Mouse (Mus musculus) CD4-positive, CD25-positive, alpha-beta regulatory T cell, adult 4 months (primary cell): Measurements from ENCODE around the gene Crocc2. TPM values are rescaled to one million over a fixed set of nuclear protein-coding genes. Genes with fewer than 3 reads are reported as not detected.
"Not testable (repeated sequence)": the region's sequence is repeated elsewhere in the genome, so short reads cannot be mapped to it uniquely, and the experiment has no call there.

Source experiments
- ATAC-seq: one replicate; pipeline ENCODE4 v1.8.0; 2017
- polyA plus RNA-seq, 2 experiments: library from polyadenylated mRNA; unstranded; fragments of 100-300 nt; shearing (Covaris generic); gene quantifications; one replicate each; pipeline ENCODE4 v1.2.1; 2017

The Crocc2 gene
- polyA plus RNA-seq, 2 experiments from 2014 or later, result not detected

DNA sequence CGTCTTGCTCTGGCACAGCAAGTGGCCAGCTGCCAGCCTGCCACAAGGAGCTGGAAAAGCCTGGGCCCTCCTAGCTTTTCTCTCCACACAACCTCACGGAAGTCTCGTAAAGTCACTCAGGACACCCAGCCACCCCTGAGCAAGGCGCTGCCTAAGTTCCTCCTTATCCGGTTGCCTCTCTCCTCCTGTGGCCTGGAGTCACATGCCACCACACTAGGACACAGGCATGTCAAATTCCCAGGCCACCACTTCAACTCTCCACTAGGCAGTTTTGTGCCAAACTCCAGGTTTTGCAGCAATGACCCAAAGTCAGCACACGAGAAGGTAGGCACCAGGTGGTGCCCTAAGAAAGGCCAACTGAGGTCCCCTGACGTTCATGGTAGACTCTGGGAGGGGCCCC, 5.9 kb upstream of the Crocc2 start:
- ATAC-seq, result no peak

DNA sequence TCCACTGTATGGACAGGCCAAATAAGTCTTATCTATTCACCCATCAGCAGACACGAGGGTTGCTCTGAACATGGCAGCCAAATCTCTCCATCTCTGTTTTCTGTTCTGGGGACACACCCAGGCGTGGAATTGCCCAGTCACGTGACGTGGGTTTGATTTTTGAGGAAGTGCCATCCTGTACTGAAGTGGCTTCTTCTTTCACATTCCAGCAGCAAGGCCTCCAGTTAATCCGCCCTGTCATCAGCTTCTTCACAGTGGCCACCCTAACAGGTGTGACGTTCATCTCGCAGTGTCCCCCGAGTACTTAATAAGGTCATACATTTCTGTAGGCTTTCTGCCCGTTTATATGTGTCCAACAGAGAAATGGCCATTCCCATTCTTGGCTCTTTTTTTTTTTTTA, 3.1 kb upstream of the Crocc2 start:
- no peak for ATAC-seq

DNA sequence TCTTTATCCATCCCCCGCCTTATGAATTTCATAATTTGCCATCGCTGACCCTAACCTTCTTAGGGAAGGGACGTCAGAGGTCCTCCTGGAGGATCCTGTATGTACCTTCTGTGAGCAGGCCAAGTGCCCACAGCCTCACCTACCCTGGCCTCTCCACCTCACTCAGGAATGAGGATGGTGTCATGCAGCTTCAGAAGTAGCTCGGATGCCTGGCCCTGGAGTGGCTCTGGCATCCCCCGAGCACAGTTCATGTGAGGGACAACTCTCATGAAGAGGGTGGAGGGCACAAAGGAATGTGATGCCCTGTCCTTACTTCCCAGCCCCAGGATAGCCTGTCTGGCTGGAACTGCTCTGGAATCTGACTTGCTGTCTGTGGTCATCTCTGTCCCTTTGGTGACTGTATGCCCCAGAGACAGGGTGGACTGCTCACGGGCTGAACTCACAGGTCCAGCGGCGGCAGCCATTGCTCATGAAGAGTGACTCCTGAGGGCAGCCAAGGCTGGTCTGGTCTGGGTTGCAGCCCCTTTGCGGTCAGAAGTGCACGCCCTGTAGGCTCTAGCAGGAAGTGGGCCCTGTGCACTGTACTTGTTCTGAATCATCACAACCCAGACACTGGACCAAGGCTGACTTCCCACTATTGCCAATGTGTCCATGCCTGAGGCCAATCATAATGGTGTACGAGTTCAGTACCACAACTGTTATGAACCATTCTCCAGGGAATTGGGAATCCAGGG, 2.0 kb upstream of the Crocc2 start:
- ATAC-seq, result no peak

DNA sequence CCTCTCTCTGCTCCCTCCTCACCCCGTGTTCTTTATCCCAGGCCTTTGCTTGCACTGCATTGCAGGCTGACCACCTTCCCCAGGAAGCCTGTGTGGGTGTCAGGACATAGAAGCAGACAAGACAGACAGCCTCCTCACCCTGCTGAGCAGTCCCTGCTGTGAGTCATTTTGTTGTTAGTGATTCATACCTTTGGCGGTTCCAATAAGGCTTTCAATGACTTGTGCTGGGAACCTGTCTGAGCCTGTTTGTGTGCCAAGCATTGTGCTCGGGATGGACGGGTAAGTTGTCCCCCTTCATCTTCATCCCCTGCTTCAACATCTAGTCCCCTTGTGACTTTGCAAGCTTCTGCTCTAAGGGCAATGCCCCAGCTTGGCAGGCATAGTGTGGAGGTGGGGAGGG, 5.1 kb downstream of the Crocc2 start:
- no peak for ATAC-seq

DNA sequence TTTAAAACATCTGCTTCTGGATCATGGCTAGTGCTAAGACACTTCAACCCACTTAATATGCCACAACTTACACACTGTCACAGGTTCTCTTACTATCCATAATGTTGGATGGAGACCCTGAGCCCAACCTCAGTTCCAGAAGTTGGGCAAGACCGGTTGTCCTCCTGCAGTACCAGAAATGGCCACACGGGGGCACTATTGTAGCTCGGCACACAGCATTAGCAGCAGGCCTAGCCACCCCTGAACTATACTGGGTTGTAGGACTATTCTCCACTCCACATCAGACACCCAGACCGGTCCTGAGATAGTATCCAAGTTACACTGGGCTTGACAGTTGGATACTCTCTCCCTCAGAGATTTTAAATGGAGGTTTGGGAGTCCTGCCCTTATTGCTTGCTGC, 5.9 kb downstream of the Crocc2 start:
- peak; percentile 53 for ATAC-seq

DNA sequence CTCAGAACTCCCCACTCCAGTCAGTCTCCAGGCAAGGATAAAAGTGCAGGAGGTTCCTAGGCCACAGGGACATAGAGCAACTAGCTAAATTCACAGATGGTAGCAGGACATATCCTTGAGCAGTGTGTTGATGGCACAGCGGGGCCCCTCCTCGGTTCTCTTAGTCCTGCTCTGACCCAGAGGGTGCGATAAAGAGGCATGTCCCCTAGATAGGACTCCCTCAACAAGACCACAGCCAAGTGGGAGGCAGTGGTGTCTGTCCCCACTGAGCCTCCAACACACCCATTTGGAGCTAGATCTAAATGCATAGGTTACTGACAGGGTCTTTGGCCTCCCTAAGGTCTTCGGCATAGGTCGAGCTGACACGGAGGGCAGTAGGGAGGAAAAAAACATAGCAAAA, 7.3 kb downstream of the Crocc2 start:
- no peak for ATAC-seq

DNA sequence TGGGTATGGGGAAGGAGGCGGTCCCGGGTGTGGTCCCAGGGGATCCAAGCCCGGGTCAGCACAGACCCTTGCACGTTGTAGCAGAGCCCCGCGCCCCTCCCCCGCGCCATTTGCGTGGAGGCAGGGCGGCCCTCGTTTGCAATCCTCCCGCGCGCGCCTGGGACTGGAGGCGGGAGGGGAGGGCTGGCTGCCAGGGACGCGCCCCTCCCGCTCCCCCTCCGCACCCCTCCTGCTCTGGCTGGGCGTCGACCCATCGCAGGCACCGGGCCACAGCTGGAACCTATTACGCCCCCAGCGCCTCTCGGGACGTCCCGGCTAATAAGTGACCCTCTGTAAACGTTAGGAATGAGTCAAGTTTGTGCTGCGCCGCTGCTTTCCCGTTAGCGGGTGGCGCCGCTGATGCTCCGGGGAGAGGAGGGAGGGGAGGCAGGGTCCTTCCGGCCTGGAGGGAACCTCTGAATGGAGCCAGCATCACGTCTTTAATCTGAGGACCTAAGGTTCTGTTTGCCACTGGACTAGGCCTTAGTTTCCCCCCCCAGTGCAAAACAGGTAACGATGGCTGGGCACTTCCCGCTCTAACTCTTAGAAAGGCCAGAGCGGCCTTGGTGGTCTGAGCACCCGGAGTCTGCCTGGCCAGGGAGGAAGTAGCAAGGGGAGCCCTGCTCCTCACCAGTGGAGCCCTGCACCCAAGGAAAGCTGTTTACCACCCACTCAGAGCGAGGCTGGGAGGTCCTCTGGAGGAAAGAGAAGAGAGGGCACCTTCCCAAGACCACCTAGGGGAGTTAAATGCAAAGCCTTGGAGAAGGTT, 8.2 kb downstream of the Crocc2 start:
- no peak for ATAC-seq

DNA sequence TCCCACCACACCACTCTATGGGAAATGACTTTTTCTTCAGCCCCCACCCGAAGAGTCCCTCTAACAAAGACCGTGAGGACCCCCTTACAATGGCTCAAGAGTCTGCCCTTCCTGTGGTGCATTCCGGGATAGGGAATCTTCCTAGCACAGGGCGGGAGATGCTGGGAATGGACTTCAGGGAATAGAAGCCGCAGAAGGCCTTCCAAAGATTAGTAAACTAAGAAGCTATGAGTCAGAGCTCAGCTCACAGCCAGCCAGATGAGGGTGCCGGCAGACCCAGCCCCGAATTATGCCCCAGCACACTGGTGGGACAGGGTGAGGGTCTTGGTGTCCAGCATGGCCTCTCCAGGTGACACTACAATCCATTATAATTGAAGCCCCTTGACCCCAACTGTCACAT, 13.8 kb downstream of the Crocc2 start:
- no peak for ATAC-seq

DNA sequence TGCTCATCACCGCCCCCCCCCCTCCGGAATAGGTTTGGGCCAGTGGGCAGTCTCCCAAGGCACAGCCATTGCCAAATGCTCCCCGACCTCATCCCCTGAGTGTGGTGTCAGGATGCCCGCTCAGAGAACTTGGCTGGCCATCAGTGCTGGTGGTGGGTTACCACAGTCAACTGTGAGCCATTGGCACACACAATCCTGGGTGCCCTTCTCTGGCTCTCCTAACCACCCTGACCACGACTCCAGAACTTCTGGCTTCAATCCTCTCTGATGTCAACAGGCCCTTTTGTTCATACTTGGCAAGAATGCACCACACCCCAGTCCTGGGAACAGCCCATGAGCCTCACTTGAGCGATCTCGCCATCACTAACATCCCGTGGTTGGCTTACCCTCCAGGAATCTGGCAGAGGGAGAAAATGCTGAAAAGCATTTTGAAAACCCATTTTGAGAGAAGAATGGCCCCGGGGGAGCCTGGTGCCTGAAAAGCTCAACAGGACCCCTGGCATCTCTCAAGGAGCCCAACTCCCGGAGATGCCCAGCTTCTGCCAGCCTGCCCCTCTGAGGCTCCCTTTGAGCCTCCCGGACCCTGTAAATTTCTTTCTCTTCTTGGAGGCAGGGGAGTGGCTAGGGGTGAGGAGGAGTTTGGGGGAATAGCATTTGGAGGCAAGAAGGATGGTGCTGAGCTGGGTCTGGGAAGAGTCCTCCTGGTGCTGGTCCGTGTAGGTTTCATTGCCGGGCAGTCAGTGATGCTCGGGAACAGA, 15.7 kb downstream of the Crocc2 start:
- no peak for ATAC-seq

DNA sequence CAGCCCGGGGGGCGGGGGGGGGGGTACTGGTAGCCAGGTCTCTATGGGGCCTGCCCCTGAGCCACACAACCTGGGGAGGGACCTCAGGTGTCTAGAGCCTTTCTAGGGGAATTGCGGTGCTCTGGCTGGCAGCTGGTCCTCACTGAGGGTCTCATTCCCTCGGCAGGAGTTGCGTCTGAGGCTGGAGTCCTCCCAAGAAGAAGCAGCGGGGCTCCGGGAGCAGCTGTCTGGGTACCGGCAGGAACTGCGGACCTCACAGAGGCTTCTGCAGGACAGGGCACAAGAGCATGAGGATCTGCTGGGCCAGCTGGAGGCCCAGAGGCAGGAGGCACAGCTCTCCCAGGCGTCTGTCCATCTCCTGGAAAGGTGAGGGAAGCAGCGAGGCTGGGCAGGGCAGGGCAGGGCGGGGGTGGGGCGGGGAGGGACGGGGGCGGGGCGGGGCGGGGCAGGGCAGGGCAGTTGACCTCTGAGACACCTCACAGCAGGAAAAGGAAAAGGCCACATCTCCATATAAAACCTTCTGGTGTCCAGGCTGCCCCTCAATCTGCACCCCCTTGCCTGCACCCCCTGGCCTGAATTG, 22.3 kb downstream of the Crocc2 start:
- no peak for ATAC-seq

DNA sequence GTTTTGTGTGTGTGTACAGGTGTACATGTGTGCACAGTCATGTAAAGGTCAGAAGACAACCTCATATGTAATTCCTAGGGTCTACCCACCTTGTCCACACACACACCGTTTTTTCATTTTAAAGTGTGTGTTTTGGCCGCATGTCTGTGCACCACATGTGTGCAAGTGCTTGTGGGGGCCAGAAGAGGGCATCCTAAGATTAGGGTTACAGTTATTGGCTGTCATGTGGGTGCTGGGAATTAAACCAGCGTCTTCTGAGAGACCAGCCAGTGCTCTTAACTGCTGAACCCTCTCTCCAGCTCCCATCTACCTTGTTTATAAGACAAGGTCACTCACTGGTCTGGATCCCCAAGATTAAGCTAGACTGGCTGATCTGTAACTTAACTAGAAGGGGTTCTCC, 26.4 kb downstream of the Crocc2 start:
- no peak for ATAC-seq

DNA sequence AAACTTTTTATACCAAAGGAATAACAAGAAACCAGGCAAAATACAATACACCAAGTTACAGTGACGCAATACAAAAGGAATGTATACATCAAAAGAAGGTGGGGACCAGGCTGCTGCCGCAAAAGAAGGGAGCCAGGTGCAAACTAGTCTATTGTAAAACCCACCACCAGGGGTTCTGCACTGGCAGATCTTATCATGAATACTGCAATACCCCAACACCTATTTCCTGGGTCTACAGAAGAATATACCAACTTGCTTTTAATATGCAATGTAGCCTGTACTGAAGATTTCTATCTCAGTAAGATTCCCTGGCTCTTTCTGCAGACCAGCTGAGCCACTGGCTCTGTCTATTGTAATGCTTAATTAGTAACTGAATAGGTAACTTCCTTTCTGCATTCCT, 28.9 kb downstream of the Crocc2 start:
- not testable (repeated sequence) for ATAC-seq

DNA sequence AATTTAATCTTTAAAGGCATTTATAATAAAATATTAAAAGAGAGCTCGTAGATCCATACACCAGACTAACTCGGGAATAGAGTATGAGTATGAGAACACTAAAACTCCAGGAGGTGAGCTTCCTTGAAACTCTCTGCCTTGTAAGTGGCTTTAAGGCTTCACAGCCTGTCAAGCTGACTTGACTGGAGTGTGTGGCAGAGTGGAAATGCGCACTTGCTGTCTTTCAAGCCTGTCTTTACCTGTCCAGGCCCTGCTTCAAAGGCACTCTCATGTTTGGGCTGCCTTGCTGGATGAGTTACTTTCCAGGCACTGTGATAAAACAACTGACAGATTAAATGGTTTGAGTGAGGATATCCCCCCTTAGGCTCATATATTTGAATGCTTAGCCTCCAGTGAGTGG, 29.4 kb downstream of the Crocc2 start:
- no peak for ATAC-seq

DNA sequence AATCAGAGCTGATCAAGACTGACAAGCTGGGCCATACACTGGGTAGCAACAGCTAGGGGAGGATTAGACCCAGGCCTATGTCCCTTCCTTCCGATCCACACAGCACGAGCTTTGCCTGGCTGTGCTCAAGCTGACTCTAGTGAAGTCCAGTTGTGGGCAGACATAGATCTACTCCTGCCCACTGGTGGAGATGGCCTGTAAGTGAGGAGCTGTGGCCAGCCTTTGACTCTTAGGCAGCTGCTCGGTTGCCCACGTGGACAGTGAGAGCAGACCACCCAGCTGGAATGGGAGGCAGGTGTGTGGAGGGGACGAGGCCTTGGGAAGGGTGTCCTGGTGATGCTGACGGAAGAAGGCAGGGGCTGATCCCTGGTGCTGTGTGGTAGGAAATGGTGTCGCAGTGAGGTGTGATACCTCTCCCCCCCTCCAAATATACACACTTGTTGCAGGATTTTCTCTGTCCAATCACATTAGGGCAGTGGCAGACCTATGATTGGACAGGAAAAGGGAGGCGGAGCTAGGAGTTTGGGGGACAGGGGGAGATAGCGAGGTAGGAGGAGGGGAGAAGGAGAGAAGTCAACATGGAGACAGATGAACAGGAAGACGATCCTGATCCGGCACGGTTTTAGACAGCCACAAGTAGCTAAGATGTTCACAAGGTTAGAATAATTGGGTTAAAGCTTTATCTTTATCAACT, 37.9 kb downstream of the Crocc2 start:
- no peak for ATAC-seq

DNA sequence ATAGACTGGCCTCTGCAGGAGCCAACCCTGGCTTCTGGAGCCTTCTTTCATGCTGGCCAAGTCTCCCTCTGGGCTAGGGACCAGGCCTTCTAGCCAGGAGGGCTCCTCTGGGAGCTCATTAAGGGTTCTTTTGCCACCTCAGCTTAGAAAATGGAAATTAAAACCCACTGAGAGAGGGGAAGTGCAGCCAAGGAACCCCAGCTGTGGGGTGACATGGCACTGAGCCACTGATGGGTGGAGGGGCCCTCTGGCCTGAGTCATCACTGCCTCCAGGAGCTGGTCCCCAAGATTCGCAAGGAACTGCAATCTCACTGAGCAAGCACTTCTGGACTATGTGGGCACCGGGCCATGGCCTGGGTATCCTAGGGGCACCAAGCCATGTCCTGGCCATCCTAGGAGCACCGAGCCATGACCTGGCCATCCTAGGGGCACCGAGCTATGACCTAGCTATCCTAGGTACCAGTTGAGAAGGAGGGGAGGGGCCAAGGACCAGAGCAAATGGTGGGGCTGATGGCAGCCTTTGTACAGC, 39.1 kb downstream of the Crocc2 start:
- ATAC-seq, result no peak

DNA sequence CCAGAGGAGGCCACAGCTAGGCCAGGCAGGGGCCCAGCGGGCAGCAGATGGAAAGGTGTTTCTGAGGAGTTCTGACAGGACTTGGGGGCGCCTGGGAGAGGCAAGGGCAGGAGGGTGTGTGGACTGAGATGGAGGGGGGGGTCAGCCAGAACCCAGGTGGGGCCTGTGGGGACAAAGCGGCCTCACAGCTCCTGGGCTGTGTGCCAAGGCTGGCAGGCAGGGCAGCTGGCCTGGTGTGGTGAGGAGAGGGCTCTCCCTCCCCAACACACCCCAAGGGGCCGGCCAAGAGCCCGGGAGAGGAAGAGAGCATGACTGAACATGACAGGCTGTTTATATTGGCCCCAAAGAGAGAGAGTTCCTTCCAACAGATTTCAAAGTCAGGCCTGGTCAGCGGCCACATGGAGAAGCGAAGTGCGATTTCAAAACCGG, 41.7 kb downstream of the Crocc2 start:
- no peak for ATAC-seq

DNA sequence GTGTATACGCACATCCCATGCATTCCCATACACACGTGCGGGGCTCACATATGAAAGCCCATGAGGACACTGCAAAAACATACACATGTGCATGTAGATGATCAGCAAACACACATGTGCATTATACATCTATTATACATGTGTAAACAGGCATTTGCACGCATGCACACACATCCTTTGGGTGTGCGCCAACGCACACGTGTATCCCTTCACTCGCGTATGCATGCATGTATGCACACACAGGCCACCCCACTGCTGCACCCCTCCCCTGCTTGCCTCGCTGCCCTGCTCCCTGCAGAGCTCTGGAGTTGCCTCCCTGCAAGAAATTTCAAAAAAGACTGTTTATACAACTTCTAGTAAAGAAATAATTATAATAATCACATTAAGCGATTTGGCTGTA, 42.5 kb downstream of the Crocc2 start:
- no peak for ATAC-seq

DNA sequence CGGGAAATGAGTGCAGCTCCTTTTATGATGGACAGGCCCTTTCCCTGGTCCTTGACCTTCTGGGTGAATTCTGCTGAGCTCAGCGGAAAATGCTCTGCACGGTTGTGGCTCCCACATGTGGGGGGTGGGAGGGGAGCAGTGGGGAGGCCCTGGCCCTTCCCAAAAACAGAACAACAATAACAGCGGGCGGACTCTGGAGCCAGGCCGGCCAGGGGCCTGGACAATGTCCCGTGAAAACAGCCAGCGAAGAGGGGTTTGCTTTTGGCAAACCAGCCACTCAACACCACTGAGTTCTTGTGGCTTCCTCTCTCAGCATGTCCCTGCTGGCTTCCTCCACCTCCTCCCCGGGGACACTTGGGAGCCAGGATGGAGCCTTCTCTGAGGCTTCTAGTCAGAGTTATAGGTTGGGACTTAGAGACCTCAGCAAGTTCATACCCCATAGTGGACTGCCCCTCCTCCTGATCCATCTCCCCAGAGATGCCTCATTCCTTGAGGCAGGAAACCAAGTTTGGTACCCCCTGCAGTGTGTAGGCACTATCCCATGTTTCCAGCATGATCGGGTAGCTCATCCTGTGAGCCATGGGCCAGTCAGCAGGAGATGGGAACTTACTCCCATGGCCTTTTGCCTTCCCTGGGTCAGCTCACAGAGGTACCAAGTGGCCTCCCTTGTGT, 43.2 kb downstream of the Crocc2 start:
- ATAC-seq, result no peak

DNA sequence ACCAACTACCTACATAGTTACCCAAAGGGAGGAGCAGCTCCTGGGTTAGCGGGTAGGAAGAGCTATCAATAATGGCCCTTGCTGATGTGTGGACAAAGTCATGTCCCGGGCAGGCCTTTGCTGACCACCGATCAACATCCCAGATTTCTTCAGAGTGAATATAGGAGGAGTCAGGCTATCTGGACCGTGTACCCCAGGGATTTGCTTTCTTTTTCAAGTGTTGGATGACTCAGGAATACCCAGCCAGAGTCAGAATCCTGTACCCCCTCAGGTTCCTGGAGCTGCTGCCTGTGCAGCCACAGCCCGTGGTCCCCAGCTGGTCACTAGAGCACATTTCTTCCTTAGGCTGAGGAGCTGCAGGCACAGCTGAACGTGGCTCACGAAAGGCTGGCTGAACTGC, 43.9 kb downstream of the Crocc2 start:
- ATAC-seq, result no peak

DNA sequence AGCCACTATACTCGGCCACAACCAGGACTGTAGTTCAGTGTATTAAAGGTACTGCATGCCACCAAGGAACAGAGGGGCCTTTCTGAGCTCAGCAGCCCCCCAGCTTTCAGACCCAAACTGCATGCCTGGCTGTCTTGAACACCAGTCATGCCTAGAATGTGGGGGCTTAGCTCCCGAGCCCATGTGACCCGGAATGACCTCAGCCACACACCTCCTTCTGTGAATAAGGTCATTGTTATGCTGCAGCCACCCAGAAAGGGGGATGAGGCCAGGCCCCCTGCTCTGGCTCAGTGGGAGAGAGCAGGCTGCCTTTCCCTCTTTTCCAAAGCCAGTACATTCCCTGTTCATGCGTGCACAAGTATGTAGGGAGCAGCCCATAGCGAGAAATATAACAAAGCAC, 46.1 kb downstream of the Crocc2 start:
- ATAC-seq, result no peak

DNA sequence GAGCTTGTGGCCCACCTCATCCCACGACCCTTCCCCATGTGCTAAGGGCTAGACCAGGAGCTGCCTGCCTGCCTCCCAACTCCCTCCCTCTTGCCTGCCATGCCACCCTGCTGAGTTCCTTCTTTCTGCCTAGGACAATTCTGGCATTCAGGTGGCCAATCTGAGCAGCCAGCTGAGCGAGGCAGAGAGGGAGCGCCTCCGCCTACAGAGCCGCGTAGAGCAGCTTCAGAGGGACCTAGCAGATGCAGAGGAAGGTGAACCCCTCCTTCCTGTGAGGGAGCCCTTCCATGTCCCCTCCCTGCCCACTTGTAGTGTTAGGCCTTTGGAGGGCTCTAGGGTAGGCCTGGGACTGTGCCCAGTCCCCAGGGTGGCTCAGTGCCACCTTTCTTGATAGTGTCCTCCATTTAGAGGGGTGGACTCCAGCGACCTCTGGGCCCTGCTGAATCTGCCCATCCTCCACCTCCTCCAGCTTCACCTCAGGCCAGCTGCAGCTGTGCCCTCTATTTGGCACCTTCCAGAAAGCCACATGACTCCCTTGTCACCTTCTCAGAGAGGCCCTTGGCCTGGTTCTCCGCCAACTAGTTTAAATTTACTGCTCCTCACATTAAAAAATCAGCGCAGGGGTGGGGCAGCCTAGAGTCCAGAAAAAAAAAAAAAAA, 48.4 kb downstream of the Crocc2 start:
- ATAC-seq, result no peak
